8 mouse cellular contexts compared by ENCODE assay signal in the genomic region with DNA sequence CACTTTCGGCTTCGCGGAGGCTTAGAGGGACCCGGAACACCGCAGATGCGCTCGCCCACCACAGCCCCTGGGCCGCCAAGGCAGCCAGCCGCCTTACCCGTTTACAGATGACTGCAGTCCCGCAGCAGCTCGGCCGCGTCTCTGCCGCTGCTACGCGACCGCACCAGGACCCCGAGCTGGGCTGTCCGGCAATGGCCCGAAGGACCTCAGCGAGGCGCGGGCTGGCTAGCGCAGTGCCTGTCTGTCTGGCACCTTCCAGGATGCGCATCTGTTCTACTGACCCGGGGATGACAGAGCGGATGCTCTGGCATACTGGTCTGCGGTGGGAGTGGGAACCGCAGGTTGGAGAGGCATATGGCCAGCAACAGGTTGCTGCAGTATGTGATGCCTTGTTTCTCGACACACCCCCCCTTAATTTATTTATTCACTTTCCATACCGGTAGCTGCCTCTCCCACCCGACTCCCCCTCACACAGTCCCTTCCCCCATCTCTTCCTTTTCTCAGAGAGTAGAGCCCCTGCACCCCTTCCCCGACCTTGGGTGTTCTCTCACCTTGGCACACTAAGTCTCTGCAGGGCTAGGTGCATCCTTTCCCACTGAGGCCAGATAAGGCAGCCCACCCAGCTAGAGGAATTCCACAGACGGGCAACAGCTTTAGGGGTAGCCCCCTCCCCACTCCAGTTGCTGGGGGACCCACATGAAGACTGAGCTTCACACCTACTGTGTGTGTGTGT. TPM values are rescaled to one million over a fixed set of nuclear protein-coding genes. Genes with fewer than 3 reads are reported as not detected.
DNase-seq lines count a peak whose midpoint lies in the region; ATAC-seq lines count a peak whose summit lies in the region.

A gene (minus strand): TSS at position 201 of the 733 bp plus-strand sequence.

- H3K4me1 ChIP-seq in heart, embryonic 10.5 days: peaks cover 16% of the 10 kb centered on the region
- H3K4me1 ChIP-seq in kidney, embryonic 15.5 days: peaks cover 23% of the 10 kb centered on the region

- under 1% methylated on average over 35 of the region's 35 CpGs for WGBS in heart, embryonic 10.5 days
- WGBS in kidney, embryonic 15.5 days: under 1% methylated on average over 35 of the region's 35 CpGs

- H3K4me3 ChIP-seq in heart, embryonic 10.5 days: peak within 1 kb of the TSS; percentile 91
- H3K4me3 ChIP-seq in kidney, embryonic 15.5 days (replicated peaks): peak within 1 kb of the TSS; percentile 89

- H3K27me3 ChIP-seq in heart, embryonic 10.5 days (ENCODE audit: insufficient read depth, poor library complexity, severe bottlenecking): no peaks in the 10 kb centered on the region
- no peaks in the 10 kb centered on the region for H3K27me3 ChIP-seq in kidney, embryonic 15.5 days

- H3K36me3 ChIP-seq in heart, embryonic 10.5 days: no peaks in the 10 kb centered on the region
- peaks cover 3% of the 10 kb centered on the region; the same call in 1 of the 2 replicates for H3K36me3 ChIP-seq in kidney, embryonic 15.5 days

- peak; percentile 85 for DNase-seq in B cell, adult 2 months
- DNase-seq in brain, adult 2 months (ENCODE audit: low read depth, low spot score): peak; percentile 94
- peak; percentile 95 for DNase-seq in heart, embryonic 10.5 days (ENCODE audit: low spot score)
- DNase-seq in liver: peak; percentile 86
- peak; percentile 79 to 89 for DNase-seq in spleen, postnatal 4 days (ENCODE audit: low spot score in 2 of 2)

- peak within 1 kb of the TSS; percentile 81 for H3K4me2 ChIP-seq in kidney, embryonic 15.5 days

- peak; percentile 71 for ATAC-seq in erythroblast, adult 5-6 weeks (replicated peaks; ENCODE audit: low FRiP score, poor library complexity, severe bottlenecking)
- peak; percentile 97 for ATAC-seq in kidney, embryonic 15.5 days (replicated peaks; ENCODE audit: low FRiP score)
- ATAC-seq in monocyte, adult 5-6 weeks (replicated peaks; ENCODE audit: insufficient number of reproducible peaks, low FRiP score, low TSS enrichment, poor library complexity, severe bottlenecking): peak; percentile 84

- no peaks in the 10 kb centered on the region for H3K9me3 ChIP-seq in heart, embryonic 10.5 days
- no peaks in the 10 kb centered on the region for H3K9me3 ChIP-seq in kidney, embryonic 15.5 days (replicated peaks)

- peak within 1 kb of the TSS; percentile 83 for H3K27ac ChIP-seq in heart, embryonic 10.5 days
- H3K27ac ChIP-seq in kidney, embryonic 15.5 days: peak within 1 kb of the TSS; percentile 70; the same call in 1 of the 2 replicates

- H3K9ac ChIP-seq in kidney, embryonic 15.5 days: peak within 1 kb of the TSS; percentile 75

RNA-seq across cellular contexts. Expression of the gene that starts here (rescaled TPM):
- total RNA-seq in erythroblast, adult 5-6 weeks (2015; ENCODE audit: low replicate concordance): 0.84 and 5.0 TPM in 2 replicates
- total RNA-seq in erythroblast, adult 5-6 weeks (2017; ENCODE audit: low replicate concordance): 4.5 and 5.6 TPM in 2 replicates
- 23.2 and 35.1 TPM in 2 replicates for polyA plus RNA-seq in heart, embryonic 10.5 days (2016; fragmentation: Nextera tagmentation; extraction: Ambion mirVana)
- polyA plus RNA-seq in kidney, embryonic 15.5 days (2015; fragmentation: Nextera tagmentation; extraction: Ambion mirVana): 53.9 and 55.9 TPM in 2 replicates
- 0.87 to 1.2 TPM in 2 of 3 replicates, not detected in the other for total RNA-seq in monocyte, adult 5-6 weeks (2017)

Comparison
In these comparisons a context has a peak if more than half of its experiments do, and no peak if none do; other contexts are left out.
1. Peak in every context shown above with its lines: DNase-seq, ATAC-seq, H3K4me3 ChIP-seq and H3K27ac ChIP-seq.